Mouse (Mus musculus) liver, adult 2 months (tissue): ENCODE results near the gene Aff3. TPM values are rescaled to one million over a fixed set of nuclear protein-coding genes. Genes with fewer than 3 reads are reported as not detected.

Experiments used
- DNase-seq: peaks from one replicate; pipeline ENCODE4 v3.0.0-alpha.2; 2011; ENCODE audit warnings: low read depth, low spot score; ENCODE audit errors: extremely low read depth
- H3K27ac ChIP-seq: fragments of 200-500 bp; replicated peaks from 2 replicates; pipeline ENCODE4 v1.5.1; 2012; ENCODE audit warnings: low read depth, mild to moderate bottlenecking, control low read depth, inconsistent platforms, low read length; ENCODE audit not compliant: insufficient read depth
- H3K27me3 ChIP-seq: fragments of 200-500 bp; 2 replicates; pipeline ENCODE4 v1.6.1; 2012; ENCODE audit warnings: mild to moderate bottlenecking, moderate library complexity, low read length, inconsistent platforms; ENCODE audit not compliant: control insufficient read depth, insufficient read depth
- H3K36me3 ChIP-seq: fragments of 200-500 bp; 2 replicates; pipeline ENCODE4 v1.6.1; 2012; ENCODE audit warnings: low read length, inconsistent platforms; ENCODE audit not compliant: control insufficient read depth, insufficient read depth
- H3K4me1 ChIP-seq: fragments of 200-500 bp; 2 replicates; pipeline ENCODE4 v1.6.1; 2011; ENCODE audit warnings: low read length; ENCODE audit not compliant: control insufficient read depth, insufficient read depth
- H3K4me3 ChIP-seq: fragments of 200-500 bp; 2 replicates; pipeline ENCODE4 v1.5.1; 2011; ENCODE audit warnings: low read depth, mild to moderate bottlenecking, control low read depth, low read length, moderate library complexity; ENCODE audit not compliant: insufficient read depth
- H3K79me2 ChIP-seq: fragments of 200-500 bp; 2 replicates; pipeline ENCODE4 v1.6.1; 2012; ENCODE audit warnings: inconsistent platforms, mild to moderate bottlenecking, low read length, moderate library complexity; ENCODE audit not compliant: control insufficient read depth, insufficient read depth
- H3K9ac ChIP-seq: fragments of 200-500 bp; 2 replicates; pipeline ENCODE4 v1.6.1; 2012; ENCODE audit warnings: low read depth, mild to moderate bottlenecking, control low read depth, inconsistent platforms, low read length
- CTCF ChIP-seq: fragments of 200-500 bp; IDR thresholded peaks from 2 replicates; pipeline ENCODE4 v1.5.1; 2011; ENCODE audit warnings: low read depth, low read length, control low read depth
- POLR2A ChIP-seq: fragments of 200-500 bp; IDR thresholded peaks from 2 replicates; pipeline ENCODE4 v1.6.1; 2011; ENCODE audit warnings: low read length, control low read depth; ENCODE audit not compliant: insufficient read depth; ENCODE audit errors: extremely low read depth
- WGBS: fragments of 180-500 bp; shearing (Covaris S2); methylation state at CpG from one replicate; pipeline ENCODE4 v1.1.7; 2018; 5-methylcytosine and 5-hydroxymethylcytosine counted together
- polyA plus RNA-seq: library from polyadenylated mRNA; depleted of rRNA; stranded (reverse); fragments of >200 nt; gene quantifications from 2 replicates; pipeline ENCODE4 v1.2.3, GENCODE M21; 2012
- total RNA-seq: library from RNA; depleted of rRNA; stranded (reverse); fragments of >200 nt; gene quantifications from 2 replicates; pipeline ENCODE4 v1.2.3, GENCODE M21; 2014

Gene Aff3
- total and polyA plus RNA-seq, 2 experiments, result 0.18 to 0.28 TPM

DNA sequence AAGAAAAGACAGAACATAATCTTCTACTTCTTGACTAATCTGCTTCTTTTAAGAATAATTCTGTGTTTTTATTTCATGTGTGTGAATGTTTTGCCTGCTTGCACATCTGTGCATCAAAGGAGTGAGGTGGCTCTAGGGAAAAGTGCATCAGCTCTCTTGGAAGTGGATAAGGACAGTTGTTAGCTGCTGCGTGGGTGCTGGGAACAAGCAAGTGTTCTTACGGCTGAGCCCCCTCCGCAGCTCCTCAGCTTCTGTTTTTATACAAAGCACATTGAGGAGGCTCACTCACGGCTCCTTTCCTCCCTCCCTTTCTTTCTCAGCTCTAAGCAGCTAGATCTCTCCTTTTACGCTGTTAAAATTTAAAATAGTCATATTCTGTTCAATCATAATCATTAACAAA, 340.5 kb downstream of the Aff3 start:
- no peak for DNase-seq
- Histone ChIP-seq H3K79me2 (no peaks in the 10 kb centered on the region), H3K4me3 (no peak overlapping the region), H3K9ac (no peak overlapping the region), H3K36me3 (no peaks in the 10 kb centered on the region), H3K27ac (no peak overlapping the region), H3K27me3 (no peaks in the 10 kb centered on the region), H3K4me1 (no peaks in the 10 kb centered on the region)
- WGBS, result 93% methylated on average over 5 of the region's 5 CpGs
- TF ChIP-seq CTCF (no peak), POLR2A (no peak)

- Histone ChIP-seq H3K36me3 (no peaks in the 10 kb centered on the region), H3K27me3 (no peaks in the 10 kb centered on the region), H3K27ac (no peak overlapping the region), H3K4me3 (no peak overlapping the region), H3K79me2 (no peaks in the 10 kb centered on the region), H3K4me1 (no peaks in the 10 kb centered on the region), H3K9ac (no peak overlapping the region)
- no peak for TF ChIP-seq POLR2A
- TF ChIP-seq CTCF, result no peak
- 89% methylated on average over 8 of the region's 8 CpGs for WGBS
- DNase-seq, result no peak
Observed at GRCm38 (mm10) chr1:38321861-38322260, 342.9 kb downstream of the Aff3 start.

DNA sequence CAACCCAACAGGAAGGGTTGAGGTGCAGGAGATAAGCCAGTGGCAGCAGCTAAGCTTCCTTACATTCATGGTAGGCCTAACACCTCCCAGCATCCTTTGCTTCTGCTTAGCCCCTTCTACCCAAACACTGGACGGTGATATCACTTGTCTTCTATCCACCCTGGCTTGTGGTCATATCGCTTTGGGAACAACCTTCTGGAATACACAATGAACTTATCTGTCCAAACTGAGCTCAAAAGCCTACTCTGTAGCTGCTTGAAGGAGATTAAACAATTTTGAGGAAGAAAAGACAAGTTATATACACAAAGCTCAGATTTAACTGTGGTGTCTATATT, 343.8 kb downstream of the Aff3 start:
- DNase-seq, result no peak
- Histone ChIP-seq H3K27ac (no peak overlapping the region), H3K27me3 (no peaks in the 10 kb centered on the region), H3K4me1 (no peaks in the 10 kb centered on the region), H3K79me2 (no peaks in the 10 kb centered on the region), H3K9ac (no peak overlapping the region), H3K4me3 (no peak overlapping the region), H3K36me3 (no peaks in the 10 kb centered on the region)
- TF ChIP-seq CTCF, result no peak
- TF ChIP-seq POLR2A, result no peak
- WGBS, result 97% methylated on average over 2 of the region's 2 CpGs

DNA sequence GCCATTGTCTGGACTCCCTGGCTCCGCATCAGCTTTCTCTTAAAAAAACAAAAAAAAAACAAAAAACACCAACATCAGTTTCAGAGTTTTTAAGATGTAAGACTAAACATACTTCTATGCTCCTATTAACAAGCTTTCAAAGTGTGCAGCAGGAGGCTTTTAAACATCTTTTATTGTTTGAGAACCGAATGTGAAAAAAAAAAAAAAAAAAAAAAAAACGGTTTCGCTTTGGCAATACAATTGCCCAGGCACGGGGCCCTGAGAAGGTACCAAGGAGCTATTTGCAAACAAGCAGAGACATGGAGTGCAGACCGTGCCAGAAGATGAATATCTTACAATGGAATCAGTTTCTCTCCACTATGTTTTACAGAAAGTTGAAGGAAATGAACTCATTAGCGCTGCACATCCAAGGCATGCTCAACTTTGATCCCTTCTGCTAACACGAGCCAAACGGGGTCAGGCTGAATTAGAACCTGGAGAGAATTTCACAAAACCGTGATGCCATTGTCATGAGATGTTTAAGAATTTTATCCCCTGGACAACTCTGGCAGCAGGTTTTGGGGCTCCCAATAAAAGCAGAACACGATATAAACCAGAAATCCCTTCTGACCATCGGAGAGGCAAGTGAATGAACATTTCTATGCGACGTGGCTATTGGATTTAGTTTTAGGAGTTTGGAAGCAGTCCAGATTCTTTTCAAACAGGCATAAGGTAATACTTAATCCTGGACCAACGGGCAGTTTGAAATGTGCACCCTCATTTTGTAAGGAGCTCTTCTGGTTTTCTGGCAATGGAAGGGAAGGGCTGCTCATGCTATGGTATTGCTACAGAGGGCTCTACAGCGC, 344.4 kb downstream of the Aff3 start:
- no peak for DNase-seq
- Histone ChIP-seq H3K27ac (no peak overlapping the region), H3K36me3 (no peaks in the 10 kb centered on the region), H3K4me3 (no peak overlapping the region), H3K9ac (no peak overlapping the region), H3K79me2 (no peaks in the 10 kb centered on the region), H3K4me1 (no peaks in the 10 kb centered on the region), H3K27me3 (no peaks in the 10 kb centered on the region)
- TF ChIP-seq CTCF (no peak), POLR2A (no peak)
- WGBS, result 87% methylated on average over 16 of the region's 16 CpGs

DNA sequence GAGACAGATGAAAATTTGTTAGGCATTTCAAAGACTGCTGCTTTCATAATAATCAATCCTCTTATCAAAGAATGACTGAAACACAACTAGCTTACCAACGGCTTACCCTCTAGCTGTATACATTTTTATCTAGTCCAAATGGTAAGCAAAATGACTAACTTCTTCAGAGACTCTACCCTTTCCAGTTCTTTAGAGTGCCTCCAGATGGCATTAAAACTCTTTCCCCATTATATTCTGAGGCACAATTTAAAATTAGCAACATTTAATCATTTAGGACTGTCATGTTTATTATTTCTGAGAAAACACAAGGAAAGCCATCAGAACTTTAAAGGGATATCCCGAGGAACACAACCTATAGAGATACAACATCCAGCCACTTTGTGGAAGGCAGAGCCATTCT, 346.1 kb downstream of the Aff3 start:
- 68% methylated on average over 2 of the region's 2 CpGs for WGBS
- TF ChIP-seq CTCF (no peak), POLR2A (no peak)

DNA sequence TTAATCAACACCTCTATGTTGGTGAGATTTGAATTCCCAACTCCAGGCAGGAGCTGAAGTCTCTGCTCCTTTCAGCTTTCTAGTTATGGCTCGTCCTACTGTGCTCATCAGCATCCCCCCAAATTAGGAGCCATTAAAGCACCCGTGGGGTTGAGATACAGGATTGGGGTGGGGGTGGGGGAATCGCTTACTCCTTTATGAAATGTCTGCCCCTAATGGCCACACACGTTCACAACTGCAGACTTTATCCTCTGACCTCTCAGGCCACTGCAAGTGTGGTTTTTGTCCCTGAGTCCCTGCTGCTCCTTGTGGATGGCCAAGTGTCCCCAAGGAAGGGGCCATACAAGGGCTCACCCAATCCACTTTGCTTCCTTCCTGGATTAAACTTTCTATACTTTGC, 348.8 kb downstream of the Aff3 start:
- TF ChIP-seq POLR2A (no peak), CTCF (no peak)
- Histone ChIP-seq H3K79me2 (no peaks in the 10 kb centered on the region), H3K4me1 (no peaks in the 10 kb centered on the region), H3K27ac (no peak overlapping the region), H3K4me3 (no peak overlapping the region), H3K36me3 (no peaks in the 10 kb centered on the region), H3K27me3 (no peaks in the 10 kb centered on the region), H3K9ac (no peak overlapping the region)
- 86% methylated on average over 4 of the region's 4 CpGs for WGBS
- DNase-seq, result no peak

More for the DNA sequence above, 346.1 kb downstream of the Aff3 start:
- Histone ChIP-seq H3K36me3 (no peaks in the 10 kb centered on the region), H3K4me1 (no peaks in the 10 kb centered on the region), H3K9ac (no peak overlapping the region), H3K27me3 (no peaks in the 10 kb centered on the region), H3K79me2 (no peaks in the 10 kb centered on the region), H3K27ac (no peak overlapping the region), H3K4me3 (no peak overlapping the region)
- DNase-seq, result no peak
